Mouse (Mus musculus): ENCODE measurements around the gene Nudt7. TPM values are rescaled to one million over a fixed set of nuclear protein-coding genes. Genes with fewer than 3 reads are reported as not detected.
A peak's percentile ranks its signal among the peaks of the same experiment; 100 is the strongest.

The Nudt7 gene
- polyA plus RNA-seq, 2 experiments = 10.7 to 14.5 TPM

- no peak for TF ChIP-seq POLR2A (IDR thresholded peaks at IDR 0.05; ENCODE audit: borderline replicate concordance, extremely low read depth, insufficient read depth, insufficient read length)
- Histone ChIP-seq H3K9me3 (ENCODE audit: control insufficient read depth, low read length) (no peaks in the 10 kb centered on the region), H3K27ac (replicated peaks; ENCODE audit: low read depth, low read length) (no peak overlapping the region), H3K4me1 (ENCODE audit: control insufficient read depth, insufficient read depth, low read length) (no peaks in the 10 kb centered on the region), H3K4me3 (replicated peaks; ENCODE audit: low read length) (no peak overlapping the region), H3K27me3 (ENCODE audit: control insufficient read depth, insufficient read depth, low read length) (peaks cover 10% of the 10 kb centered on the region; the same call in 1 of the 2 replicates), H3K4me2 (replicated peaks; ENCODE audit: low read depth, low read length, severe bottlenecking) (no peak overlapping the region), H3K9ac (ENCODE audit: low read depth, low read length, severe bottlenecking) (no peak overlapping the region), H3K36me3 (ENCODE audit: control insufficient read depth, insufficient read depth, low read length) (no peaks in the 10 kb centered on the region)
- WGBS = 37% methylated on average over 2 of the region's 2 CpGs
- no peak for ATAC-seq (ENCODE audit: low FRiP score, low read depth)
- DNase-seq (ENCODE audit: low spot score) = peak; percentile 19
Measured at GRCm38 (mm10) chr8:114198990-114199389, 65.6 kb downstream of the Nudt7 start.

Other genes starting within 250 kb of the Nudt7 start
- gene Vat1l, start 72.1 kb downstream of the Nudt7 start, polyA plus RNA-seq (2012; rRNA removed) = 9.9 and 10.7 TPM in 2 replicates
- 3.4 and 3.9 TPM in 2 replicates for gene Vat1l, start 72.1 kb downstream of the Nudt7 start, polyA plus RNA-seq (2014; fragmentation: Nextera tagmentation; extraction: Ambion mirVana)